Mouse (Mus musculus) cortical plate, adult 2 months (tissue): ENCODE results near the gene Asic2.

Experiments used
- CTCF ChIP-seq: fragments of 200-500 bp; IDR thresholded peaks from 2 replicates; pipeline ENCODE4 v1.5.1; 2011; ENCODE audit warnings: mild to moderate bottlenecking, control low read depth, low read length; ENCODE audit not compliant: insufficient read depth; ENCODE audit errors: extremely low read depth
- POLR2A ChIP-seq: fragments of 200-500 bp; IDR thresholded peaks from 2 replicates; pipeline ENCODE4 v1.6.1; 2011; ENCODE audit warnings: mild to moderate bottlenecking, low read length, control low read depth; ENCODE audit not compliant: insufficient read depth; ENCODE audit errors: extremely low read depth

DNA sequence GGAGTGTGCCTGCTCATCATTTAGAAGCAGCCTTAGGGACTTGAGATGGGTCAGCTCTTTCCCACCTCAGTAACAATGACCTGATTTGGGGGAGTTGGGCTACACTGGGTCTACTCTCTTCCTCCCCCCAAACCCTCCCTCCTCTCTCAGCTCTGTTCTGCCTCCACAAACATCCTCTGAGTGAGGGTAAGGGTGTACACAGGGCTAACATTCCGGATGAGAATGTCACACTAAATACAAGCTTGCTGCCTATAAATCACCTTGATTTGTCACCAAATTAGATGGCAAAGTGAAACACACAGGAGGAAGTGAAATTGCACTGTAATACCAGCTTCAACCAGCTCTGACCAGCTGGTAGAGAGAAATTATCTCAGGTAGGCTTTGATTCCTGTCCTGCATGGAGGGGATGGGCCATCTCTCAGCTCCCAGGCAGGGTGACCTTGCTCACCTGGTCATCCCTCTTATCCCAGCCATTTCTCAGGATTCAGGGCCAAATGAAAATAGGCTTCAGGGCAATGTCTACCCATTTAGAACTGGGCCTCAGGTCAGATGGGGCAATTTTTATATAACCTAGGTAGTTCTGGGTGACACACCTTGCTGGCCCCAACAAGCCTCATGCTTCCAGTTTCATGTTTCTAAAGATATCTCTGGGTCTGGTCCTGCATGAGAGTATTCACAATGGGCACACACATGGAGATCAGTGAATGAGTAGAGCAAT, 120.3 kb downstream of the Asic2 start:
- TF ChIP-seq POLR2A (no peak), CTCF (no peak)
